Mouse (Mus musculus) adrenal gland, postnatal 14 days (tissue): ENCODE measurements around the gene Olfr312. TPM values are rescaled to one million over a fixed set of nuclear protein-coding genes. Genes with fewer than 3 reads are reported as not detected.
"Not testable (repeated sequence)": the region's sequence is repeated elsewhere in the genome, so short reads cannot be mapped to it uniquely, and the experiment has no call there.

Source experiments
- DNase-seq: peaks from one replicate; pipeline ENCODE4 v3.0.0; 2021; ENCODE audit warnings: mixed read lengths
- long read RNA-seq, 2 experiments: library from polyadenylated mRNA; stranded (forward); transcript quantifications; one replicate each; pipeline ENCODE4 v2.0.0; 2021
- total RNA-seq: library from RNA; stranded (reverse); gene quantifications from 2 replicates; pipeline ENCODE4 v1.2.3, GENCODE M21; 2021

Olfr312 gene
- total RNA-seq, result not detected in 2 replicates
- long read RNA-seq, experiment 1, result 0 reads
- long read RNA-seq, experiment 2, result 0 reads

DNA sequence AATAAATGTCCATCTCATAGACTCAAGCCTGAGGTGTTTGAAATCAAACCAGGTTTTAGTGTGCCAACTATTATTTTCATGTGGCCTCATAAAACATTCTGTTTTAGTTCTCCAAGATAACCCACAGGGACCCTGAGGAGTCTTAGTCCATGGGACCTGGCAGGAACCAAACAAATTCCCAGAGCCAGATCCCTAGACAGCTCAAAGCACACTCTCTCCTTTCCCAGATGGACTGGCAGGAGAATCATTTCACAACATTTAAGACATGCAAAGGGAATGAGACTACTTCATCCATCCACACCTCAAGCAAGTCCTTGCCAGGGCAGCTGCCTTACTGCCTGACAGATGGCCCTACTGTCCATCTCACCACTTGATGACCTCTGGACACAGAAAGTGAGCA, at the start of gene Olfr312:
Olfr312 (plus strand) TSS at position 301 of the 400 bp plus-strand sequence.
- DNase-seq, result not testable (repeated sequence)

DNA sequence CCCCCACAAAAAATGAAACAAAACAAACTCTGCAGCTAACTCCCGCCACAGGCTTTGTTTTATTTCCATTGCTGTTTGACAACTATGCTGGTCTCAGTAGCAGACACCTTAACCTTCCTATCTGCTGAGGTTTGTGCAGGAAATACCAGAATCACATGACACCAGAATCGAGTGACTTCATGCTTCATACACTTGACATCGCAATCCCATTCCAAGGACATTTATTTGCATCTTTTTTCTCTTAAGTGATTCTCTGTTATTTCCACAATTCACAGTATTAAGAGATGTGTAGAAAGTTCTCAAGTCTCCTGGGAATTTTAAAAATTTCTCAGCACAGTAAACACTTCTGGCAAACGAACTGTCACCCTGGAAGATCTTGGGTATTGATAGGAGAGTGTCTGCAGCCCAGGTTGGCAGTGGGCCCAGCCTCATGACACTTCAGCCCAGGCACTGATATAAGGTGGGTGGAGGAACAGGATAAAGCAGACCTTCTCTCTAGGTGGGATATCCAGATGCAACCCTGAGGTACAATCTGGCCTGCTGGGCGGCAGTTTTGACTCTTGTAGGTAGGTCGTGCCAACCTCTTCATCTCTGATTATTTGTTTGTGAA, 46.5 kb upstream of the Olfr312 start, which contains the start of gene Olfr314:
Olfr314 (plus strand) TSS at position 473 of the 610 bp plus-strand sequence.
- DNase-seq, result no peak

- DNase-seq, result no peak
Measured at GRCm38 (mm10) chr11:58784182-58784581, 44.9 kb upstream of the Olfr312 start.

GRCm38 (mm10) chr11:58787651-58788050, 41.4 kb upstream of the Olfr312 start:
- no peak for DNase-seq

DNA sequence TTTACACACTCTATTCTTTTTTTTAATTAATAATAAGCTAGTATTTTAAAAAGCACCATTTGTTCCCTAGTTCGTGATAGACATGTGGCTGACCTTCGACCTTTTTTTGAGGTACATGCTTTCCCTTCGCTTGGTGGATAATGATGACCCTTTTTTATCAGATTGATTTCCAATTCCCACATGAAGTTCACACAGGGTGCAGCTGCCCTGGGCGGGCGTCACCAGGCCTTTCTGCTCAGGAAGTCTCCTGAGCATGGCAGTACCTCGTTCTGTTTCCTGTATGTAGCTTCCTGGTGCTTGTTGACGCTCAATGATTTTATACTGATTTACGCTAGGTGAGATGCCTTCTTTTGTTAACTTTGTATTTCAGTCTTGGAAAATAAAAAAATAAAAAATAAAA, 40.7 kb upstream of the Olfr312 start:
- DNase-seq, result no peak

- no peak for DNase-seq
Measured at GRCm38 (mm10) chr11:58789532-58789931, 39.5 kb upstream of the Olfr312 start.

DNA sequence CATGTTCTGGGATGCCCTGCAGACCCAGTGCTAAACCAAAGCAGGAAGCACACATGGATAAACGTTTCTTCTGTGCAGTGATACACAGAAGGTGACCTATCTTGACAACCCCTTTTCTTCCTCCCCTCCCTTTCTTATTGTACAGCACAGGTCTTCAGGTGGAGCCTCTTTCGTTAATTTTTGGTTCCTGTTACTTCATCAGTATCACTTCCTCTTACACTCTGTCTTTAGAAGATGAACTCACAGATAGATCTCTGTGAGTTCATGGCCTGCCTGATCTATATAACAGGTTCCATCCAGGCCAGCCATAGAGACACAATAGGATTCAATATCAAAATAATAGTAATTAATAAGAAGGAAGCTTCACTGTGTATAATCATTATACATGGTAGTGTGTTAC, 39.0 kb upstream of the Olfr312 start:
- no peak for DNase-seq

DNA sequence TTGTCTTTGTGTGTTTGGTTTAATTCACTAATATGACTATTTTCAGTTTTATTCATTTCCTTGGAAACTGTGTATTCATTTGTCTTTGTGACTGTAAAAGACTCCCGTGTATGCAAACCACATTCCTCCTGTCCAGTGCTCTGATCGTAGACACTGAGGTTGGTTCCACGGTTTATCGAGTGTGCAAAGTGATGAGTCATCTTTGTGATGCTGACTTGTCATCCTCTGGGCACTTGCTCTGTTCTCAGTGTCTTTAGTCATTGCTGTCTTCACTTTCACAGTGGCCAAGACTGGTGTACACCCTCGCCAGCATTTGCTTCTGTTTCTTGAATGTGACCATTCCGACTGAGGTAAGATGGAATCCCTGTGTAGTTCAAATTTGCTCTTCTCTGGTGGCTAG, 38.4 kb upstream of the Olfr312 start:
- no peak for DNase-seq

- DNase-seq, result no peak
Measured at GRCm38 (mm10) chr11:58795856-58796255, 33.2 kb upstream of the Olfr312 start.

DNA sequence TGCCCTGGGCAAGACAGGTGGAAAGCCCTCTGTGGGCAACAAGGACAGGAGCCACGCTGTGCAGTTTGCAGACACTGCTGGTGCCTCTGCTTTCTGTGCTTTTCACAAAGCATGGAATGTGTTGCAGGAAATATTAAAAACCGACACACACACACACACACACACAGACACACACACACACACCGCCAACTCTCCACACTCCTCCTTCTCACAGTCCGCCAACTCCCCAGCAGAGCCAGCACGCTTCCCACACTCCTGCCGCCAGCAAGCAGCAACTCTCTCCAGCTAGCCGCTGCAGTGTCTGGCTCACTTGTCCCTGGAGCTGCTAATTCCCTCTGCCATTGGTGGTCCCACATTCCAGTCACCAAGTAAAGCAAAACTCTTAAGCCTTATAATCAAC, 32.2 kb upstream of the Olfr312 start:
- DNase-seq, result no peak

GRCm38 (mm10) chr11:58799747-58800146, 29.3 kb upstream of the Olfr312 start:
- no peak for DNase-seq

GRCm38 (mm10) chr11:58801558-58802228, 27.3 kb upstream of the Olfr312 start, which contains the start of gene Fam183b:
Gene Fam183b (minus strand): TSS chr11:58801960.
- DNase-seq, result peak; percentile 13

- no peak for DNase-seq
Measured at GRCm38 (mm10) chr11:58803871-58804270, 25.2 kb upstream of the Olfr312 start.

- no peak for DNase-seq
Measured at GRCm38 (mm10) chr11:58804393-58804792, 24.6 kb upstream of the Olfr312 start.

DNA sequence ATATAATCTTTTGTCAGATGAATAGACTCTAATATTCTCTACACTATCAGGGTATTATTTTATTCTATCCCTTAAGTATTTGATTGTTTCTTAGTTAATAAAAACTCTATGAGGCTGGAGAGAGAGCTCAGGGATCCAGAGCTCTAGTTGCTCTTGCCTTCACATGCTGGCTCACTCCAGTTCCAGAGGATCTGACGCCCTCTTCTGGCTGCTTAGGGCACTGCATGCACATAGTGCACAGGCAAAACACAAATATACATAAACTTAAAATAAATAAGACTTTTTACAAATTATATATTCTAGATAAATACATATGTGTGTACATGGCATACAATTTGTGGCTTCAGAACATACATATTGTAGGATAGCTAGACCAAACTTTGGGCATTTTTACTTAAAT, 17.0 kb upstream of the Olfr312 start:
- no peak for DNase-seq

GRCm38 (mm10) chr11:58814700-58815099, 14.3 kb upstream of the Olfr312 start, which contains the start of gene Olfr313:
Gene Olfr313 (plus strand): TSS chr11:58815000.
- DNase-seq, result not testable (repeated sequence)

GRCm38 (mm10) chr11:58815676-58816075, 13.4 kb upstream of the Olfr312 start:
- DNase-seq, result no peak

DNA sequence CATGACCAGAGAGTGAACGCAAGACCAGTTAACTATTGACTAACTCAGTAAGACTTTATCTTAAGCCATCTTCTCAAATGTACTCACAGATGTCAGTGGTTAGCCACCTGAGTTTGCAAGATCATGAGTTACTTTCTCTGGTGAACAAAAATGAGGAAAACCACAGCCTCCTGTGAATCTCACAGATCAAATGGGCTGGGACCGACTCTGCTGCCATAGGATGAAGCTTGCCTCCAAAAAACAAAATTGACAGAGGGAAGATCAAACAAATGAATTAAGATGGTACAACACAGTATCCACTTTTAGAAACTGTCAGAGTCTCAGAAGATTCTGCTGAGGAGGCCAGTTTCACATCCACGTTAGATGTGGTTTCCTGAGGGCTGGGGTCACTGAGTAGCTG, 727 bp downstream of the Olfr312 start:
- no peak for DNase-seq

DNA sequence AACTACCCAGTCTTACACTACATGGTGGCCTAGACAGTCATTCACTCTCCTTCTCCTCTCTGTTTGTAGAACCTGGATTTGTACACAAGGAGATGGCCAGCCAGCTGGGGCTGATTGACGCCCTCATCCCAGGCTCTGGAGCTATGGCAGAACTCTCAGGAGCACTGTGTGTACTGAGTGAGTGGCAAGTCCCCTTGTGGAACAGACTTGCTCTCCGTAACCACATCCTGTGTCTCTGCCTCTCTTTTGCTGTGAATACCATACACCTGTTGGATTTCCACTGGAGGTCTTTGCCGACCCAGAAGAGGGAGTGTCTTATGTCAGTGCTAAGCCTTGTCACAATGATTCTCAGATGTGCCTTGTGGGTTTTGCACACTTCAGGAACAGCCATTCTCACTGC, 3.5 kb downstream of the Olfr312 start:
- not testable (repeated sequence) for DNase-seq

DNA sequence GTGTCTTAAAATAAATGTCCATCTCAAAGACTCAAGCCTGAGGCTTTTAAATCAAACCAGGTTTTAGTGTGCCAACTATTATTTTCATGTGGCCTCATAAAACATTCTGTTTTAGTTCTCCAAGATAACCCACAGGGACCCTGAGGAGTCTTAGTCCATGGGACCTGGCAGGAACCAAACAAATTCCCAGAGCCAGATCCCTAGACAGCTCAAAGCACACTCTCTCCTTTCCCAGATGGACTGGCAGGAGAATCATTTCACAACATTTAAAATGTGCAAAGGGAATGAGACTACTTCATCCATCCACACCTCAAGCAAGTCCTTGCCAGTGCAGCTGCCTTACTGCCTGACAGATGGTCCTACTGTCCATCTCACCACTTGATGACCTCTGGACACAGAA, 9.9 kb downstream of the Olfr312 start, which contains the start of gene Olfr311:
Olfr311 (plus strand) TSS at position 301 of the 400 bp plus-strand sequence.
- not testable (repeated sequence) for DNase-seq

- DNase-seq, result peak; percentile 91
Measured at GRCm38 (mm10) chr11:58846919-58847461, 18.0 kb downstream of the Olfr312 start, which contains the start of gene Gm12258. Gene Gm12258 (plus strand): TSS chr11:58847158.

- DNase-seq, result no peak
Measured at GRCm38 (mm10) chr11:58847636-58848035, 18.6 kb downstream of the Olfr312 start.

- DNase-seq, result no peak
Measured at GRCm38 (mm10) chr11:58849731-58850130, 20.7 kb downstream of the Olfr312 start.
